Mouse (Mus musculus) hindbrain, embryonic 13.5 days (tissue): ENCODE data around the gene Olfr694. TPM values are rescaled to one million over a fixed set of nuclear protein-coding genes. Genes with fewer than 3 reads are reported as not detected.

Source experiments
- ATAC-seq: fragments of 200-750 bp; cut with Nextera tagmentation; 2 replicates; pipeline ENCODE4 v1.8.0; 2017; ENCODE audit warnings: moderate TSS enrichment; ENCODE audit not compliant: low FRiP score
- H3K27ac ChIP-seq: fragments of 300-500 bp; sonication (generic); 2 replicates; pipeline ENCODE4 v1.5.1; 2015; ENCODE audit warnings: inconsistent platforms, mild to moderate bottlenecking, moderate library complexity
- H3K27me3 ChIP-seq: fragments of 300-500 bp; sonication (generic); 2 replicates; pipeline ENCODE4 v1.6.1; 2015; ENCODE audit warnings: mild to moderate bottlenecking, inconsistent platforms
- H3K36me3 ChIP-seq: fragments of 300-500 bp; sonication (generic); 2 replicates; pipeline ENCODE4 v1.6.1; 2015; ENCODE audit warnings: mild to moderate bottlenecking, inconsistent platforms
- H3K4me1 ChIP-seq: fragments of 300-500 bp; sonication (generic); replicated peaks from 2 replicates; pipeline ENCODE4 v1.6.1; 2015; ENCODE audit warnings: inconsistent platforms
- H3K4me2 ChIP-seq: fragments of 300-500 bp; sonication (generic); 2 replicates; pipeline ENCODE4 v1.6.1; 2015; ENCODE audit warnings: inconsistent platforms, mild to moderate bottlenecking, moderate library complexity
- H3K4me3 ChIP-seq: fragments of 300-500 bp; sonication (generic); 2 replicates; pipeline ENCODE4 v1.5.1; 2015; ENCODE audit warnings: mild to moderate bottlenecking, inconsistent platforms
- H3K9ac ChIP-seq: fragments of 300-500 bp; sonication (generic); 2 replicates; pipeline ENCODE4 v1.6.1; 2015; ENCODE audit warnings: mild to moderate bottlenecking, inconsistent platforms
- H3K9me3 ChIP-seq: fragments of 300-500 bp; sonication (generic); 2 replicates; pipeline ENCODE4 v1.6.1; 2016; ENCODE audit warnings: inconsistent platforms
- WGBS: fragments of 180-500 bp; shearing (Covaris S2); methylation state at CpG from one replicate; pipeline ENCODE4 v1.1.7; 2015; 5-methylcytosine and 5-hydroxymethylcytosine counted together
- polyA plus RNA-seq: library from polyadenylated mRNA; unstranded; fragments of >200 nt; fragmentation: Nextera tagmentation; extraction: Ambion mirVana; gene quantifications from 2 replicates; pipeline ENCODE4 v1.2.1, GENCODE M21; 2015

Olfr694 gene
- polyA plus RNA-seq, 1 experiment from 2014 or later = not detected

- ATAC-seq = no peak
- Histone ChIP-seq H3K4me3 (no peak overlapping the region), H3K4me2 (no peak overlapping the region), H3K27ac (no peak overlapping the region), H3K36me3 (no peaks in the 10 kb centered on the region), H3K27me3 (no peaks in the 10 kb centered on the region), H3K9ac (no peak overlapping the region), H3K4me1 (no peaks in the 10 kb centered on the region), H3K9me3 (no peaks in the 10 kb centered on the region)
- whole genome bisulfite sequencing = 71% methylated on average over 1 of the region's 1 CpGs
These were observed 41.8 kb downstream of the Olfr694 start for GRCm38 (mm10) chr7:106649774-106650173.

GRCm38 (mm10) chr7:106645261-106645660 lies 46.4 kb downstream of the Olfr694 start:
- no peak overlapping the region for H3K9ac ChIP-seq
- H3K4me2 ChIP-seq = no peak overlapping the region
- no peak overlapping the region for H3K27ac ChIP-seq
- no peaks in the 10 kb centered on the region for H3K9me3 ChIP-seq
- no peak overlapping the region for H3K4me3 ChIP-seq
- no peak for ATAC-seq
- H3K27me3 ChIP-seq = no peaks in the 10 kb centered on the region
- H3K36me3 ChIP-seq = no peaks in the 10 kb centered on the region
- 64% methylated on average over 1 of the region's 1 CpGs for WGBS
- H3K4me1 ChIP-seq = no peaks in the 10 kb centered on the region

- H3K4me1 ChIP-seq = no peaks in the 10 kb centered on the region
- H3K4me3 ChIP-seq = no peak overlapping the region
- H3K27me3 ChIP-seq = no peaks in the 10 kb centered on the region
- H3K36me3 ChIP-seq = no peaks in the 10 kb centered on the region
- ATAC-seq = no peak
- WGBS = 74% methylated on average over 3 of the region's 3 CpGs
- H3K4me2 ChIP-seq = no peak overlapping the region
- H3K9ac ChIP-seq = no peak overlapping the region
- H3K9me3 ChIP-seq = no peaks in the 10 kb centered on the region
- H3K27ac ChIP-seq = no peak overlapping the region
These were observed 47.3 kb downstream of the Olfr694 start for GRCm38 (mm10) chr7:106644222-106644870.

DNA sequence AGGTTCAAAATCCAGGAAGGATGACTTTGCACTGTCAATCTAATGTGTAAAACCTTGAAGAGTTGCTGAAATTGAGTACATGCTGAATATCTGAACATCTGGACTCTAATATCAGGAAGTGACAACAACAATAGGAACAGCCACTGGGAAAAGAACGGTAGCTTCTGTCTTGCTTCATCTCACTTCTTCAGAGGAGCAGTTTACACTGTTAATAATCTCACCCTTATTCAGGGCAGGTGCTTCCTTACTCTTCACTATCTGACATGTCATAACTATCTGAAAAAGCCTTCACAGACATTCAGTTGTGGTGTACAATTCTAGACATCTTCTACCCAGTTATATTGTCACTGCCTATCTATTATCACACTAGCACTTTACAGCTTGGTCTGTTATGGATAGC lies 50.8 kb downstream of the Olfr694 start:
- H3K4me2 ChIP-seq = no peak overlapping the region
- no peak overlapping the region for H3K9ac ChIP-seq
- H3K36me3 ChIP-seq = no peaks in the 10 kb centered on the region
- no peak overlapping the region for H3K4me3 ChIP-seq
- 90% methylated on average over 1 of the region's 1 CpGs for WGBS
- H3K27ac ChIP-seq = no peak overlapping the region
- no peak for ATAC-seq
- no peaks in the 10 kb centered on the region for H3K4me1 ChIP-seq
- no peaks in the 10 kb centered on the region for H3K9me3 ChIP-seq
- no peaks in the 10 kb centered on the region for H3K27me3 ChIP-seq

DNA sequence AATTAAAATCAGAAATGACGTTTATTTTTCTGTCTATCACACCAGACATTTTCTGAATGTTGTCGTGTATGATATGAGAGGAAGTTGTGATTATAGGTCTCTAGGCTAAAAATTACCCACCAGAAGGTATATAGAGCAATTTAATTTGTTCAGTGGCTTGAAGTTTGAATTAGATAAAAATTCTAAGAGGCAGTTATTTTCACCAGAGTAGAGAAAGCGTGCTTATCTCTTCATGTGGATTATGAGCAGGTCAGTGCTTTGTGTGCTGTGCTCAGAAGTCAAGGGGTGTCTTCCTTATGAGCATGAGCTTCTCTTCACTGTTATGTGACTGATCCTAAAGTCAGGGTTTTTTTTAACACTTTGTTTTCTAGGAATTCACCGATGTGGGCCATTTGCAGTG lies 56.1 kb downstream of the Olfr694 start:
- no peak for ATAC-seq
- WGBS = 90% methylated on average over 4 of the region's 4 CpGs

More for the DNA sequence above, 56.1 kb downstream of the Olfr694 start:
- Histone ChIP-seq H3K27me3 (no peaks in the 10 kb centered on the region), H3K4me2 (no peak overlapping the region), H3K36me3 (no peaks in the 10 kb centered on the region), H3K9me3 (no peaks in the 10 kb centered on the region), H3K4me3 (no peak overlapping the region), H3K4me1 (no peaks in the 10 kb centered on the region), H3K9ac (no peak overlapping the region), H3K27ac (no peak overlapping the region)

Other genes with a start within 250 kb of the Olfr694 start
- gene Olfr693, start 11.2 kb downstream of the Olfr694 start, polyA plus RNA-seq = not detected in 2 replicates
- gene Olfr695, start 24.6 kb upstream of the Olfr694 start, polyA plus RNA-seq = not detected in 2 replicates
- not detected in 2 replicates for gene Olfr697, start 50.6 kb upstream of the Olfr694 start, polyA plus RNA-seq
- gene Olfr698, start 63.6 kb upstream of the Olfr694 start, polyA plus RNA-seq = not detected in 2 replicates
- gene Olfr699, start 101.4 kb upstream of the Olfr694 start, polyA plus RNA-seq = not detected in 2 replicates
- gene Olfr700, start 117.0 kb upstream of the Olfr694 start, polyA plus RNA-seq = not detected in 2 replicates
- gene Olfr701, start 122.3 kb upstream of the Olfr694 start, polyA plus RNA-seq = not detected in 2 replicates
- not detected in 2 replicates for gene Olfr702, start 142.1 kb upstream of the Olfr694 start, polyA plus RNA-seq
- gene Olfr703, start 151.5 kb upstream of the Olfr694 start, polyA plus RNA-seq = not detected in 2 replicates
- gene Olfr704, start 171.4 kb upstream of the Olfr694 start, polyA plus RNA-seq = not detected in 2 replicates
- not detected in 2 replicates for gene Olfr705, start 185.1 kb upstream of the Olfr694 start, polyA plus RNA-seq
- not detected in 2 replicates for gene Olfr706, start 196.3 kb upstream of the Olfr694 start, polyA plus RNA-seq
- gene Olfr707, start 209.4 kb upstream of the Olfr694 start, polyA plus RNA-seq = not detected in 2 replicates
- not detected in 2 replicates for gene Olfr1532-ps1, start 216.2 kb upstream of the Olfr694 start, polyA plus RNA-seq
- not detected in 2 replicates for gene Olfr709-ps1, start 240.4 kb upstream of the Olfr694 start, polyA plus RNA-seq